ENCODE assay signal across 9 mouse cellular contexts in genomic region chr2:26449121-26450060, GRCm38 (mm10). TPM values are rescaled to one million over a fixed set of nuclear protein-coding genes. Genes with fewer than 3 reads are reported as not detected.
A peak's percentile ranks its signal among the peaks of the same experiment; 100 is the strongest.
DNase-seq lines count a peak whose midpoint lies in the region; ATAC-seq lines count a peak whose summit lies in the region.
"Had no signal": no experiment of that assay in that cellular context is flagged by ENCODE, and none has a peak within 500 bp of the region (broad histone marks: within the 10 kb centered on the region; RNA-seq: fewer than 3 reads in every experiment).

No protein-coding gene starts in this region.

- no peaks in the 10 kb centered on the region for H3K9me3 ChIP-seq in hindbrain, embryonic 11.5 days (ENCODE audit: control insufficient read depth, low read length)
- no peaks in the 10 kb centered on the region for H3K9me3 ChIP-seq in hindbrain, embryonic 16.5 days (ENCODE audit: control insufficient read depth, low read length)
- H3K9me3 ChIP-seq in liver, embryonic 11.5 days (ENCODE audit: control insufficient read depth, low read length) = no peaks in the 10 kb centered on the region
- H3K9me3 ChIP-seq: embryonic facial prominence, embryonic 12.5 days had no signal

- no peak overlapping the region for H3K4me2 ChIP-seq in hindbrain, embryonic 11.5 days (replicated peaks; ENCODE audit: low read depth, low read length)
- H3K4me2 ChIP-seq in hindbrain, embryonic 16.5 days (ENCODE audit: low read length) = no peak overlapping the region
- H3K4me2 ChIP-seq in liver, embryonic 11.5 days = no peak overlapping the region
- H3K4me2 ChIP-seq: embryonic facial prominence, embryonic 12.5 days had no signal

- H3K27me3 ChIP-seq in hindbrain, embryonic 11.5 days (ENCODE audit: control insufficient read depth, insufficient read depth, low read length) = no peaks in the 10 kb centered on the region
- H3K27me3 ChIP-seq in hindbrain, embryonic 16.5 days (replicated peaks; ENCODE audit: control insufficient read depth, insufficient read depth, low read length) = no peaks in the 10 kb centered on the region
- H3K27me3 ChIP-seq in liver, embryonic 11.5 days (replicated peaks; ENCODE audit: control insufficient read depth, insufficient read depth, low read length) = no peaks in the 10 kb centered on the region
- H3K27me3 ChIP-seq: embryonic facial prominence, embryonic 12.5 days had no signal

- H3K9ac ChIP-seq in hindbrain, embryonic 11.5 days (ENCODE audit: low read depth, low read length) = no peak overlapping the region
- no peak overlapping the region; the same call in 1 of the 2 replicates for H3K9ac ChIP-seq in hindbrain, embryonic 16.5 days (ENCODE audit: low read depth, low read length)
- no peak overlapping the region for H3K9ac ChIP-seq in liver, embryonic 11.5 days (ENCODE audit: low read depth, low read length)
- H3K9ac ChIP-seq: embryonic facial prominence, embryonic 12.5 days had no signal

- no peak for ATAC-seq in hindbrain, embryonic 11.5 days (ENCODE audit: low FRiP score)
- no peak for ATAC-seq in hindbrain, embryonic 16.5 days
- no peak for ATAC-seq in liver, embryonic 11.5 days (replicated peaks; ENCODE audit: low FRiP score)

- no peak overlapping the region for H3K4me3 ChIP-seq in hindbrain, embryonic 11.5 days (ENCODE audit: low read depth, low read length)
- no peak overlapping the region for H3K4me3 ChIP-seq in hindbrain, embryonic 16.5 days (ENCODE audit: low read length)
- no peak overlapping the region for H3K4me3 ChIP-seq in liver, embryonic 11.5 days (ENCODE audit: low read depth, low read length)
- H3K4me3 ChIP-seq: embryonic facial prominence, embryonic 12.5 days had no signal

- no peaks in the 10 kb centered on the region for H3K36me3 ChIP-seq in hindbrain, embryonic 11.5 days (ENCODE audit: control insufficient read depth, insufficient read depth, low read length)
- no peaks in the 10 kb centered on the region for H3K36me3 ChIP-seq in hindbrain, embryonic 16.5 days (ENCODE audit: control insufficient read depth, insufficient read depth, low read length)
- no peaks in the 10 kb centered on the region; the same call in 1 of the 2 replicates for H3K36me3 ChIP-seq in liver, embryonic 11.5 days (ENCODE audit: control insufficient read depth, insufficient read depth, low read length)
- H3K36me3 ChIP-seq: embryonic facial prominence, embryonic 12.5 days had no signal

- no peak overlapping the region for H3K27ac ChIP-seq in hindbrain, embryonic 11.5 days (ENCODE audit: low read depth, low read length)
- H3K27ac ChIP-seq in hindbrain, embryonic 16.5 days (ENCODE audit: low read depth, low read length) = no peak overlapping the region
- H3K27ac ChIP-seq in liver, embryonic 11.5 days (ENCODE audit: low read depth, low read length) = no peak overlapping the region
- H3K27ac ChIP-seq: embryonic facial prominence, embryonic 12.5 days had no signal

- 25% methylated on average over 5 of the region's 5 CpGs for WGBS in hindbrain, embryonic 11.5 days
- WGBS in hindbrain, embryonic 16.5 days = 22% methylated on average over 5 of the region's 5 CpGs
- 20% methylated on average over 5 of the region's 5 CpGs for WGBS in liver, embryonic 11.5 days

- peak; percentile 88 for DNase-seq in hindbrain, embryonic 11.5 days (ENCODE audit: low spot score)
- DNase-seq in adrenal gland, postnatal 10 days = peak; percentile 87
- DNase-seq in embryo, embryonic 9.5 days (ENCODE audit: extremely low spot score) = peak; percentile 77
- DNase-seq in kidney, adult 9 months = peak; percentile 87
- DNase-seq in liver, embryonic 11.5 days (ENCODE audit: low spot score) = peak; percentile 53
- peak; percentile 45 for DNase-seq in retina, adult 2 months (ENCODE audit: low read depth, low spot score)
- DNase-seq in thymus, postnatal 36 days = peak; percentile 79 to 80

- H3K4me1 ChIP-seq in hindbrain, embryonic 11.5 days (replicated peaks; ENCODE audit: control insufficient read depth, insufficient read depth, low read length) = no peaks in the 10 kb centered on the region
- H3K4me1 ChIP-seq in hindbrain, embryonic 16.5 days (ENCODE audit: control insufficient read depth, insufficient read depth, low read depth, low read length) = peaks cover 20% of the 10 kb centered on the region
- peaks cover 14% of the 10 kb centered on the region for H3K4me1 ChIP-seq in liver, embryonic 11.5 days (replicated peaks; ENCODE audit: control insufficient read depth, insufficient read depth, low read length)

RNA-seq across cellular contexts. Expression of gene Sec16a, which starts 4.4 kb away (rescaled TPM):
- polyA plus RNA-seq in hindbrain, embryonic 11.5 days (2014; fragmentation: Nextera tagmentation; extraction: Ambion mirVana) = 29.6 and 31.2 TPM in 2 replicates
- polyA plus RNA-seq in hindbrain, embryonic 16.5 days (2015; fragmentation: Nextera tagmentation; extraction: Ambion mirVana) = 15.4 and 19.3 TPM in 2 replicates
- total RNA-seq in adrenal gland, postnatal 10 days (2021) = 10 to 100 TPM; 47.6 to 48.4 TPM
- 33.7 TPM in 2 replicates for polyA plus RNA-seq in liver, embryonic 11.5 days (2014; fragmentation: Nextera tagmentation; extraction: Ambion mirVana)

RNA-seq across cellular contexts. Expression of gene Inpp5e, which starts 40.4 kb away (rescaled TPM):
- polyA plus RNA-seq in hindbrain, embryonic 11.5 days (2014; fragmentation: Nextera tagmentation; extraction: Ambion mirVana) = 23.1 and 23.9 TPM in 2 replicates
- 24.9 and 25.6 TPM in 2 replicates for polyA plus RNA-seq in hindbrain, embryonic 16.5 days (2015; fragmentation: Nextera tagmentation; extraction: Ambion mirVana)
- total RNA-seq in adrenal gland, postnatal 10 days (2021) = 10 to 100 TPM; 17.0 to 22.5 TPM
- polyA plus RNA-seq in liver, embryonic 11.5 days (2014; fragmentation: Nextera tagmentation; extraction: Ambion mirVana) = 17.7 and 19.2 TPM in 2 replicates
